Mouse (Mus musculus): Measurements from ENCODE around the gene Ssna1. TPM values are rescaled to one million over a fixed set of nuclear protein-coding genes. Genes with fewer than 3 reads are reported as not detected.

Ssna1 gene
- polyA plus RNA-seq, 1 experiment from 2014 or later: 218 TPM

GRCm38 (mm10) chr2:25255284-25255779 lies 16.9 kb downstream of the Ssna1 start, which contains the start of gene Tmem203:
Gene Tmem203, plus strand, starts transcription at chr2:25255439.
- under 1% methylated on average over 39 of the region's 39 CpGs for WGBS
- no peaks in the 10 kb centered on the region for H3K9me3 ChIP-seq
- peak within 1 kb of the TSS; percentile 98 for H3K4me3 ChIP-seq
- peak; percentile 58 for ATAC-seq (ENCODE audit: insufficient number of reproducible peaks, insufficient read depth, low FRiP score, low TSS enrichment)
- H3K36me3 ChIP-seq: peaks cover 5% of the 10 kb centered on the region
- H3K4me2 ChIP-seq (replicated peaks): peak within 1 kb of the TSS; percentile 97
- H3K9ac ChIP-seq: peak within 1 kb of the TSS; percentile 87
- peaks cover 14% of the 10 kb centered on the region for H3K4me1 ChIP-seq
- no peaks in the 10 kb centered on the region for H3K27me3 ChIP-seq
- peak within 1 kb of the TSS; percentile 74 for H3K27ac ChIP-seq

GRCm38 (mm10) chr2:25252331-25252730 lies 19.9 kb downstream of the Ssna1 start:
- ATAC-seq (ENCODE audit: insufficient number of reproducible peaks, insufficient read depth, low FRiP score, low TSS enrichment): no peak
- H3K4me2 ChIP-seq (replicated peaks): no peak overlapping the region
- 83% methylated on average over 1 of the region's 1 CpGs for WGBS
- no peak overlapping the region for H3K27ac ChIP-seq
- H3K4me3 ChIP-seq: no peak overlapping the region
- peaks cover 14% of the 10 kb centered on the region for H3K4me1 ChIP-seq
- no peak overlapping the region for H3K9ac ChIP-seq
- peaks cover 34% of the 10 kb centered on the region for H3K36me3 ChIP-seq
- H3K27me3 ChIP-seq: no peaks in the 10 kb centered on the region
- H3K9me3 ChIP-seq: no peaks in the 10 kb centered on the region

- WGBS: 93% methylated on average over 10 of the region's 10 CpGs
- no peak within 1 kb of the TSS for H3K27ac ChIP-seq
- no peak within 1 kb of the TSS for H3K4me2 ChIP-seq (replicated peaks)
- H3K4me1 ChIP-seq: peaks cover 13% of the 10 kb centered on the region
- H3K27me3 ChIP-seq: peaks cover 28% of the 10 kb centered on the region
- H3K9me3 ChIP-seq: no peaks in the 10 kb centered on the region
- H3K36me3 ChIP-seq: peaks cover 48% of the 10 kb centered on the region
- H3K9ac ChIP-seq: peak within 1 kb of the TSS; percentile 15; the same call in 1 of the 2 replicates
- no peak for ATAC-seq (ENCODE audit: insufficient number of reproducible peaks, insufficient read depth, low FRiP score, low TSS enrichment)
- H3K4me3 ChIP-seq: no peak within 1 kb of the TSS
Measured at GRCm38 (mm10) chr2:25246183-25247072, 25.8 kb downstream of the Ssna1 start, which contains the start of gene AL732309.1. Gene AL732309.1, minus strand, starts transcription at chr2:25246863.

- H3K4me2 ChIP-seq (replicated peaks): no peak overlapping the region
- H3K4me3 ChIP-seq: no peak overlapping the region
- H3K27ac ChIP-seq: no peak overlapping the region
- ATAC-seq (ENCODE audit: insufficient number of reproducible peaks, insufficient read depth, low FRiP score, low TSS enrichment): no peak
- peaks cover 33% of the 10 kb centered on the region for H3K36me3 ChIP-seq
- no peaks in the 10 kb centered on the region for H3K9me3 ChIP-seq
- H3K4me1 ChIP-seq: peaks cover 22% of the 10 kb centered on the region
- 89% methylated on average over 4 of the region's 4 CpGs for WGBS
- peaks cover 34% of the 10 kb centered on the region for H3K27me3 ChIP-seq
- H3K9ac ChIP-seq: no peak overlapping the region
Measured at GRCm38 (mm10) chr2:25244144-25244543, 28.1 kb downstream of the Ssna1 start.

GRCm38 (mm10) chr2:25243342-25243741 lies 28.9 kb downstream of the Ssna1 start:
- Histone ChIP-seq H3K4me3 (no peak overlapping the region), H3K4me2 (replicated peaks) (peak overlapping the region; percentile 98; the same call in 1 of the 2 replicates), H3K27ac (no peak overlapping the region), H3K9me3 (no peaks in the 10 kb centered on the region), H3K27me3 (peaks cover 34% of the 10 kb centered on the region), H3K36me3 (peaks cover 25% of the 10 kb centered on the region), H3K4me1 (peaks cover 22% of the 10 kb centered on the region), H3K9ac (0 out of 2 replicates have a peak overlapping the region, but pooled peaks have one; percentile 52)
- ATAC-seq (ENCODE audit: insufficient number of reproducible peaks, insufficient read depth, low FRiP score, low TSS enrichment): no peak
- 77% methylated on average over 8 of the region's 8 CpGs for WGBS

- H3K9me3 ChIP-seq: no peaks in the 10 kb centered on the region
- peaks cover 22% of the 10 kb centered on the region for H3K4me1 ChIP-seq
- peak within 1 kb of the TSS; percentile 52 for H3K9ac ChIP-seq
- H3K27me3 ChIP-seq: peaks cover 39% of the 10 kb centered on the region
- under 1% methylated on average over 59 of the region's 59 CpGs for WGBS
- H3K27ac ChIP-seq: 0 out of 2 replicates have a peak within 1 kb of the TSS, but pooled peaks have one; percentile 8
- H3K36me3 ChIP-seq: peaks cover 12% of the 10 kb centered on the region
- peak within 1 kb of the TSS; percentile 98 for H3K4me2 ChIP-seq (replicated peaks)
- peak within 1 kb of the TSS; percentile 52 for H3K4me3 ChIP-seq
- ATAC-seq (ENCODE audit: insufficient number of reproducible peaks, insufficient read depth, low FRiP score, low TSS enrichment): no peak
Measured at GRCm38 (mm10) chr2:25242101-25242506, 30.1 kb downstream of the Ssna1 start, which contains the start of the genes Rnf208 and Cysrt1. Gene Rnf208, plus strand, starts transcription at chr2:25242255. Gene Cysrt1, minus strand, starts transcription at chr2:25242452.

- WGBS: 21% methylated on average over 6 of the region's 6 CpGs
- H3K9ac ChIP-seq: no peak overlapping the region
- peaks cover 22% of the 10 kb centered on the region for H3K4me1 ChIP-seq
- peak overlapping the region; percentile 52 for H3K4me3 ChIP-seq
- H3K27ac ChIP-seq: no peak overlapping the region
- 0 out of 2 replicates have a peak, but pooled peaks have one; percentile 19 for ATAC-seq (ENCODE audit: insufficient number of reproducible peaks, insufficient read depth, low FRiP score, low TSS enrichment)
- H3K36me3 ChIP-seq: peaks cover 11% of the 10 kb centered on the region
- H3K4me2 ChIP-seq (replicated peaks): peak overlapping the region; percentile 98
- no peaks in the 10 kb centered on the region for H3K9me3 ChIP-seq
- peaks cover 39% of the 10 kb centered on the region for H3K27me3 ChIP-seq
Measured at GRCm38 (mm10) chr2:25241438-25241775, 30.8 kb downstream of the Ssna1 start.

- peak overlapping the region; percentile 98 for H3K4me2 ChIP-seq (replicated peaks)
- 1% methylated on average over 29 of the region's 29 CpGs for WGBS
- peaks cover 43% of the 10 kb centered on the region for H3K27me3 ChIP-seq
- peaks cover 22% of the 10 kb centered on the region for H3K4me1 ChIP-seq
- peak overlapping the region; percentile 8; the same call in 1 of the 2 replicates for H3K27ac ChIP-seq
- peak overlapping the region; percentile 24; the same call in 1 of the 2 replicates for H3K9ac ChIP-seq
- H3K36me3 ChIP-seq: peaks cover 6% of the 10 kb centered on the region; the same call in 1 of the 2 replicates
- peak; percentile 81 for ATAC-seq (ENCODE audit: insufficient number of reproducible peaks, insufficient read depth, low FRiP score, low TSS enrichment)
- peak overlapping the region; percentile 34 for H3K4me3 ChIP-seq
- H3K9me3 ChIP-seq: no peaks in the 10 kb centered on the region
Measured at GRCm38 (mm10) chr2:25240723-25241437, 31.4 kb downstream of the Ssna1 start.

GRCm38 (mm10) chr2:25240310-25240709 lies 31.9 kb downstream of the Ssna1 start:
- Histone ChIP-seq H3K9me3 (no peaks in the 10 kb centered on the region), H3K4me1 (peaks cover 22% of the 10 kb centered on the region), H3K27ac (peak overlapping the region; percentile 8; the same call in 1 of the 2 replicates), H3K4me2 (replicated peaks) (peak overlapping the region; percentile 98), H3K4me3 (peak overlapping the region; percentile 34), H3K27me3 (peaks cover 46% of the 10 kb centered on the region), H3K36me3 (peaks cover 2% of the 10 kb centered on the region; the same call in 1 of the 2 replicates), H3K9ac (0 out of 2 replicates have a peak overlapping the region, but pooled peaks have one; percentile 6)
- 48% methylated on average over 8 of the region's 8 CpGs for WGBS
- no peak for ATAC-seq (ENCODE audit: insufficient number of reproducible peaks, insufficient read depth, low FRiP score, low TSS enrichment)

- no peak overlapping the region for H3K4me3 ChIP-seq
- H3K9me3 ChIP-seq: no peaks in the 10 kb centered on the region
- H3K36me3 ChIP-seq: no peaks in the 10 kb centered on the region
- H3K27ac ChIP-seq: no peak overlapping the region
- H3K27me3 ChIP-seq: peaks cover 49% of the 10 kb centered on the region
- WGBS: 86% methylated on average over 3 of the region's 3 CpGs
- H3K4me1 ChIP-seq: peaks cover 22% of the 10 kb centered on the region
- no peak overlapping the region for H3K4me2 ChIP-seq (replicated peaks)
- no peak overlapping the region for H3K9ac ChIP-seq
- no peak for ATAC-seq (ENCODE audit: insufficient number of reproducible peaks, insufficient read depth, low FRiP score, low TSS enrichment)
Measured at GRCm38 (mm10) chr2:25239766-25240165, 32.5 kb downstream of the Ssna1 start.

- Histone ChIP-seq H3K27me3 (peaks cover 38% of the 10 kb centered on the region), H3K9ac (no peak overlapping the region), H3K36me3 (no peaks in the 10 kb centered on the region), H3K9me3 (no peaks in the 10 kb centered on the region), H3K4me3 (no peak overlapping the region), H3K27ac (no peak overlapping the region), H3K4me1 (peaks cover 22% of the 10 kb centered on the region), H3K4me2 (replicated peaks) (no peak overlapping the region)
- no peak for ATAC-seq (ENCODE audit: insufficient number of reproducible peaks, insufficient read depth, low FRiP score, low TSS enrichment)
Measured at GRCm38 (mm10) chr2:25238106-25238505, 34.1 kb downstream of the Ssna1 start.

All from embryonic facial prominence, embryonic 12.5 days (tissue).